Mouse (Mus musculus) lung, postnatal 0 days (tissue): ENCODE measurements at regions not wholly inside any gene's neighbourhood (a gene's known extent, or its start where the extent isn't known, plus 50 kb on each side); places are given as distances from the start of the nearest gene placed in this dataset.

ENCODE experiments used
- CTCF ChIP-seq: IDR thresholded peaks from 2 replicates; pipeline ENCODE4 v1.5.1; 2016; ENCODE audit warnings: antibody characterized with exemption, mild to moderate bottlenecking
- EP300 ChIP-seq: IDR thresholded peaks from 2 replicates; pipeline ENCODE4 v1.6.1; 2016; ENCODE audit warnings: antibody characterized with exemption, mild to moderate bottlenecking, control low read depth

- TF ChIP-seq CTCF, result no peak
- TF ChIP-seq EP300, result no peak
These were observed 73.7 kb upstream of the 2410004P03Rik start for GRCm38 (mm10) chr12:17085209-17085574.
